Mouse (Mus musculus) cerebellum, adult 2 months (tissue): Measurements from ENCODE around the gene Etnk1.

ENCODE experiments used
- CTCF ChIP-seq: fragments of 200-500 bp; IDR thresholded peaks from 2 replicates; pipeline ENCODE4 v1.5.1; 2011; ENCODE audit warnings: low read depth, mild to moderate bottlenecking, control low read depth, low read length, moderate library complexity, borderline replicate concordance; ENCODE audit not compliant: insufficient read depth
- POLR2A ChIP-seq: fragments of 200-500 bp; IDR thresholded peaks from 2 replicates; pipeline ENCODE4 v1.6.1; 2011; ENCODE audit warnings: low read length, control low read depth, borderline replicate concordance; ENCODE audit not compliant: insufficient read depth

DNA sequence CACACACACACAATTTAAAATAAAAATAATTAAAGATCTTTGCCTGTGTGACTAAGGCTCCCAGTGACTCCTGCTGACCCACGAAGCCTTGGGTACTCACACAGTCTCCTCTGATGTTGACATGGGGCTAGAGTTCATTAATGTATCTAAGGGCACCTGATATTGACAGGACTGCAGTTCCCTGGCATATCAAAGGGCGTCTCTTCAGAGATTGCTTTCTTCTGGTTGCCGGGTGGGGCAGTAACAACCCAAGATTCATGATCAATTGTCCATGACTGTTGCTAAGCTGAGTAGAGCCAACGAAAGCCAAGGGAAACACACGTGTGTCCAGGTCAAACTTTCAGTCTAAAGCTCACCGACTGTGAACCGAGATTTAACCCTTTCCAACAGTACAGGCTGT lies 22.0 kb upstream of the Etnk1 start:
- no peak for TF ChIP-seq POLR2A
- TF ChIP-seq CTCF: no peak
